Mouse (Mus musculus): Measurements from ENCODE around the gene Pafah1b3.
A peak's percentile ranks its signal among the peaks of the same experiment; 100 is the strongest.

Gene Pafah1b3

DNA sequence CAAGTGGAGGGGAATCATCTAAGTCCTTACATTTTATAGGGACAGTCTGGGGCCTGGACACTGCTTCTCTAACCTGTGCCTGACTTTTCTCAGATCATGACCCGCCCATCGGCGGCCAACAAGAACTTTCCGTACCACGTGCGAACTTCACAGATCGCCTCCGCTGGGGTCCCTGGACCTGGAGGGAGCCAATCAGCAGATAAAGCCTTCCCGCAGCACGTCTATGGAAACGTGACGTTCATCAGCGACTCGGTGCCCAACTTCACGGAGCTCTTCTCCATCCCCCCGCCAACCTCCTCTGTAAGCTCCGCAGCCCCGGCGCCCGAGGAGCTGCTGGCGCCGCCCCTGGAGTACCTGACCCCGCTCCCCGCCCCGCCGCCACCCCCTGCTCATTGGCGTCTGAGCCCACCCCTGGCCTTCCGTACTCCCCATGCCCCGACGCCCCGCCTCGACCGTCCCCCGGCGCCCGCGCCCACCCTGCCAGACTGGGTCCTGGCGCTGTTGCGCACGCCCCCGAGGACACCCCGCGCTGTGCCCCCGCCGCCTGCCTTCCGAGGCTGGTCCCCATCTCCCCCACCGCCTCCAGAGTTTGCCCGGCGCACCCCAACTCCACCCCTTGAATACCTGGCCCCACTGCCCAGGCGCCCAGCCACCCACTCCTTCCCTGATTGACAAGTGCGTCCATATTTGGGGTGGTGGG lies 17.0 kb upstream of the Pafah1b3 start:
- no peaks in the 10 kb centered on the region for H3K36me3 ChIP-seq (ENCODE audit: control insufficient read depth, insufficient read depth, low read length, poor library complexity, severe bottlenecking)
- peaks cover 5% of the 10 kb centered on the region for H3K27me3 ChIP-seq (ENCODE audit: control insufficient read depth, insufficient read depth, low read length, poor library complexity, severe bottlenecking)
- peak; percentile 50 for DNase-seq (ENCODE audit: low read depth, low spot score)

DNA sequence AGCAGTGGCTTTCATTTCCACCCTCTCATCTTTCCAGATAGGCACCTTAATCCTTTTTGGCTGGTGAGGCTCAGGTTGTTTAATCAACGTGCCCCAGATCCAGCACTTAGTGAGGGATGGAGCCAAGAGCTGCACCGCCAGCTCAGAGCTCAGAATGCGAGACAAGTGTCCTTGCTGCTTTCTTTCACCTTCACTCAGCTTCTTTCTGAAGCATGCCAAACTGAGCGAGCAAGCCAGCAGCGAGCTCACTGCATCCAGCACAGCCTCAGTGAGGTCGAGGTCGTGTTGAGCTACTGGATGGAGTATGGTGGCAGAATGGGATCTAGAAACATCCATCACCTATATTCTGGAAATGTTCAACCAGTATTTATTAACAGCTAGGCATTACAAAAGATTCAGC lies 15.5 kb upstream of the Pafah1b3 start:
- peaks cover 5% of the 10 kb centered on the region for H3K27me3 ChIP-seq (ENCODE audit: control insufficient read depth, insufficient read depth, low read length, poor library complexity, severe bottlenecking)
- no peak for DNase-seq (ENCODE audit: low read depth, low spot score)
- no peaks in the 10 kb centered on the region for H3K36me3 ChIP-seq (ENCODE audit: control insufficient read depth, insufficient read depth, low read length, poor library complexity, severe bottlenecking)

DNA sequence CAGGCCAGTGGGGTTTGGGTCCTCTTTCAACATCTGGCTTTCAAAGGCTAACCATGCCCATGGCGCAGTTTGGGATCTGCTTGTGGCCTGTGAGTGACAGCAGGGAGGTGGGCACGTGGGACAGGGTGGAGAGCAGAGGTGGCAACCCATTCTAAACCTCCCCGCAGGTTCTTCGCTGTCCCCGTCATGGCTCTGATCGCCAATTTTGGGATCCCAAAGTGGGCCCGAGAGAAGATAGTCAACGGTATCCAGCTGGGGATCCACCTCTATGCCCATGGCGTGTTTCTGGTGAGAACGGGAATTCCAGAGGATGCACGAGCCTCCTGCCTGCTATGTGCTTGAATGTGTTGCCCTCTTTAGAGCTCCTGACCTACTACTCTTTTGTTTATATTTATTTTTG lies 13.4 kb upstream of the Pafah1b3 start:
- H3K36me3 ChIP-seq (ENCODE audit: control insufficient read depth, insufficient read depth, low read length, poor library complexity, severe bottlenecking), result no peaks in the 10 kb centered on the region
- H3K27me3 ChIP-seq (ENCODE audit: control insufficient read depth, insufficient read depth, low read length, poor library complexity, severe bottlenecking), result peaks cover 5% of the 10 kb centered on the region
- no peak for DNase-seq (ENCODE audit: low read depth, low spot score)

DNA sequence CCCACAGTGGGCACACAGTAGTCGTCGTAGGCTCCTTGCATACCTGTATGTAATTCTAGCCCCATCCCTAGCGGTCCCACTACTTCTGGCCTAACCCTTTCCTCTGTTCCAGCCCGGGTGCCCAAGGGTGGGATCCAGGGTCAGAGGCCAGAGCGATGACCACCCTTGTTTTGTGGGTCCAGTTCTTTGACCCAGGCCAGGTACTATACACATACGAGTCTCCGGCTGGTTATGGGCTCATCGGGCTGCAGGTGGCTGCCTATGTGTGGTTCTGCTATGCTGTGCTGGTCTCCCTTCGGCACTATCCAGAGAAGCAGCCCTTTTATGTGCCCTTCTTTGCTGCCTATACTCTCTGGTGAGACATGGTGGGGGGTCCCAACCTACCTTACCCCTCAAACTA lies 11.6 kb upstream of the Pafah1b3 start:
- DNase-seq (ENCODE audit: low read depth, low spot score), result no peak
- Histone ChIP-seq H3K36me3 (ENCODE audit: control insufficient read depth, insufficient read depth, low read length, poor library complexity, severe bottlenecking) (no peaks in the 10 kb centered on the region), H3K27me3 (ENCODE audit: control insufficient read depth, insufficient read depth, low read length, poor library complexity, severe bottlenecking) (no peaks in the 10 kb centered on the region)

DNA sequence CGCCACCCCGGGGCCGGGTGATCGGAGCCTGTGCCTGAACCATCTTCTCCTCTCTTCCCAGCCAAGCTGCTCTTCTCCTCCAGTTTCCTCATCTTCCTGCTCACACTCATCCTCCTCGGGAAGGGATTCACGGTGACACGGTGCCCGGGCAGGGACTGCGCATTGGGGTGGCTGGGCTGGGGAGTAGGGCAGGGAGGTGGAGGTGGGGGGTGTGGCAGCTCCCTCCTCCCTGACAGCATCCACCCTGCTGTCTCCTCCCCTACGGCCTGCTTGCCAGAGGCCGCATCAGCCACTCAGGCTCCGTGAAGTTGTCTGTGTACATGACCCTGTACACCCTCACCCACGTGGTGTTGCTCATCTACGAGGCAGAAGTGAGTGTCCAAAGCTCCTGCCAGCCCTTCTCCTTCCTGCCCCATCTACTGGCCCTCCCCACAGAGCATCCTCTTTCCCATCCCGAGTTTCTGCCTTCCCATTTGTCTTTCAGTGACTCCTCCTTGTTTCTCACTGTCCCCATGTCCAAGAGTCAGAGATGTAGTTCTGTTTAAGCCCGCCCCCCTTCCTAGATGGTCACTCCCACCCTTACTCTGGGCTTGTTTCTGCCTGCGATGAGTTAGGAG lies 11.0 kb upstream of the Pafah1b3 start:
- Histone ChIP-seq H3K36me3 (ENCODE audit: control insufficient read depth, insufficient read depth, low read length, poor library complexity, severe bottlenecking) (no peaks in the 10 kb centered on the region), H3K27me3 (ENCODE audit: control insufficient read depth, insufficient read depth, low read length, poor library complexity, severe bottlenecking) (no peaks in the 10 kb centered on the region)
- DNase-seq (ENCODE audit: low read depth, low spot score), result no peak

DNA sequence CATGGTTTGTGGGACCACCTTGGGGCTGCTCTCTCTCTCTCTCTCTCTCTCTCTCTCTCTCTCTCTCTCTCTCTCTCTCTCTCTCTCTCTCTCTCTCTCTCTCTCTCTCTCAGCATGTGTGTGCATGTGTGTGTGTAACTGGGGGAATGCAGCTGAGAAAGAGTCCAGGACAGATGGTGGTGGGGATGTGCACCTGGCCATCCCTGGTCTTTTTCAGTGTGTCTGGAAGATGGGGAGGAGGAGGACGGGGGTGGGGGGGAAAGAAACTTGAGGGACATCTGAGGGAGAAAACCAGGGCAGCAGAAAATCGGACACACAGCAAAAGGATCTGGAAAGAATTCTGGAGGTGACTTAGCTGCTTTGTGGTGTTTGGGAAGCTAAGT lies 8.8 kb upstream of the Pafah1b3 start:
- no peaks in the 10 kb centered on the region for H3K27me3 ChIP-seq (ENCODE audit: control insufficient read depth, insufficient read depth, low read length, poor library complexity, severe bottlenecking)
- H3K36me3 ChIP-seq (ENCODE audit: control insufficient read depth, insufficient read depth, low read length, poor library complexity, severe bottlenecking), result no peaks in the 10 kb centered on the region
- DNase-seq (ENCODE audit: low read depth, low spot score), result no peak

DNA sequence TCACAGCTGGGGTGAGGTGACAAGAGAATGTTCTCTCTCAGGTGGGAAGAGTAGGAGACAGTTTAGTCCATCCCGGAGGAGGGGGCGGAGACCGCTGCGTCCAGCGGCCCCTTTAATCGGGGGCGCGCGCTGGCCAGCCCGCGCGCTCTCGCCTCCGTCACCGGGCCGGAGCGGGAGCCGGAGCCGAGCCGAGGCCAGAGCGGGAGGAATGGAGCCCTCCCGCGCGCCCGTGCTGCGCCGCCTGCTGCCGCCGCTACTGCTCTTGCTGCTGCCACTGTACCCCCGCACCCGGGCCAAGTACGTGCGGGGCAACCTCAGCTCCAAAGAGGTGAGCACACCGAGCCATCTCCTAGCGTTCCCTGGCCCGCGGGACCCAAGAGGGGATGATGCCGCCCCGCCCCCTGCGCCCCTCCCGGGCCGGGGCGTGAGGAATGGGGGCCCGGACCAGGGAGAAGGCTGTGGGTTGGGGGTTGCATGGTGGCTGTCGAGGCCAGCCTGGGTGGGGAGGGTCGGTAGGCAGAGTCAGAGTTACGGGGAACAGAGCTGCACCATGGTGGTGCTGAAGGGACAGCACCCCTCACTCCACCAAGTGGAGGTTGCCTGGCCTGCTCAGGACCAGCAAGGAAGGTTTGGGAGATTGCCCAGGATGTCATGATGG lies 8.3 kb upstream of the Pafah1b3 start, which contains the start of gene Tmem145:
Gene Tmem145 (plus strand): TSS at position 151 of the 658 bp plus-strand sequence.
- no peaks in the 10 kb centered on the region for H3K27me3 ChIP-seq (ENCODE audit: control insufficient read depth, insufficient read depth, low read length, poor library complexity, severe bottlenecking)
- peak; percentile 66 for DNase-seq (ENCODE audit: low read depth, low spot score)
- no peaks in the 10 kb centered on the region for H3K36me3 ChIP-seq (ENCODE audit: control insufficient read depth, insufficient read depth, low read length, poor library complexity, severe bottlenecking)

DNA sequence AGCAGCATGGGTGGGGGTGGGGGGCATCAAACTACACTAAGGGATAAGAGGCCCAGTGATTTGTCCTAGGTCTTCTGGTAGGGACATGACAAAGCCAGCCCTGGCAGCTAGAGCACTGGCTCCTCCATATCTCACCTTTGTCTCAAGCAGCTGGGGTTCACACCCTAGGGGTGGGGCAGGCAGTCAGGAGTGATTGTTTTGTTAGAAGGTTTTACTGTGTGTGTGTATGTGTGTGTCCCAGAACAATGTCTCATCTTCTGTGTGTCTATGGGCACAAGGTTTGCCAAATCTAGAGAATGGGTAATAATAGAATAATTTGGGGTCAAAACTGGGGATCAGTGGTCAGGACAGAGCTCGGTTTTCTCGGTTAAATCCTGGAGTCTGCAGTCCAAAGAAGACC lies 7.7 kb upstream of the Pafah1b3 start:
- Histone ChIP-seq H3K36me3 (ENCODE audit: control insufficient read depth, insufficient read depth, low read length, poor library complexity, severe bottlenecking) (no peaks in the 10 kb centered on the region), H3K27me3 (ENCODE audit: control insufficient read depth, insufficient read depth, low read length, poor library complexity, severe bottlenecking) (no peaks in the 10 kb centered on the region)
- no peak for DNase-seq (ENCODE audit: low read depth, low spot score)

DNA sequence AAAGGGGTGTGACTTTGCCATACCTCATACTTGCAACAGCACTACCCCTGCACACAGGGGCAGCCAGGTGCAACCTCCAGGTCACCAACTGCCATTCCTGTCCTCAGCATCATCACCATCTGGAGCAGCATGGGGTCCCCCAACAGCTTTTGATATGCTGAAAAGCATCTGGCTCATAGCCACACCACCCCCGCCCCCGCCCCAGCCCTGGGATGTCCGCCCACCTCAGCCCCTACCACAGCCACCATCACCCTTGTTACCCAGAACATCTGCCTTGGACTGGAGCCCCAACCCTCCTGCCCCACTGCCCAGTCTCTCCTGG lies 5.9 kb upstream of the Pafah1b3 start:
- Histone ChIP-seq H3K36me3 (ENCODE audit: control insufficient read depth, insufficient read depth, low read length, poor library complexity, severe bottlenecking) (no peaks in the 10 kb centered on the region), H3K27me3 (ENCODE audit: control insufficient read depth, insufficient read depth, low read length, poor library complexity, severe bottlenecking) (no peaks in the 10 kb centered on the region)
- DNase-seq (ENCODE audit: low read depth, low spot score), result no peak

DNA sequence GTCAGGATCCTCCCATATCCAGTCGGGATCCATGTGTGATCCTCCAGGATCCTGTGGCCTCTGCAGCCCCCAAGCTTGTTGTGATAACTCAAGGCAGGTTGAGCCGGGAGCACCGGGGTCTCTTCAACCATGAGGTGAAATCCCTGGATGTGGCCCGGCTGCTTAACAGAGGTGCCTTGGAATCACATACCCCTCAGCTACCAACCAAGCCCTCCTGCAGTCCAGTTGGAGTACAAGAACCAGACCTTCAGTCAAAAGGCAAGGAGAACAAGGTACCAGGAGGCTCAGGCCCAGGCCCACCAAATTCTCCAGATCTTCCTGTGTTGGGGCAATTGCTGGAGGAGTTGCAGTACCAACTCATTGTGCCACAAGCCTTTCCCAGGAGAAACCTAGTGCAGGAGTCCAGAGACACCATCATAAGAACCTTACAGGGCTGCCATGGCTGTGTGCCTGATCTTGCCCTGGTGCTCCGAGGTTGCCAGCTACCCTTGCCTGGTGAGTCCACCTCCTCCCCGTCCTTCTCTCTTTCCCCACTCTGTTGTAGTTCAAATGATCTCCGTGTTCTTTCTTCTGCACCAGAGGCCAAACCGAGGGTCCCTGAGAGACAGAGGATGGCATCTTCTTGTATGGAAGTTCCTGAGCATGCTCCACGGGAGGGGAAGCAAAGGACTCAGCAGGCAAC lies 5.4 kb upstream of the Pafah1b3 start:
- Histone ChIP-seq H3K36me3 (ENCODE audit: control insufficient read depth, insufficient read depth, low read length, poor library complexity, severe bottlenecking) (no peaks in the 10 kb centered on the region), H3K27me3 (ENCODE audit: control insufficient read depth, insufficient read depth, low read length, poor library complexity, severe bottlenecking) (no peaks in the 10 kb centered on the region)
- no peak for DNase-seq (ENCODE audit: low read depth, low spot score)

DNA sequence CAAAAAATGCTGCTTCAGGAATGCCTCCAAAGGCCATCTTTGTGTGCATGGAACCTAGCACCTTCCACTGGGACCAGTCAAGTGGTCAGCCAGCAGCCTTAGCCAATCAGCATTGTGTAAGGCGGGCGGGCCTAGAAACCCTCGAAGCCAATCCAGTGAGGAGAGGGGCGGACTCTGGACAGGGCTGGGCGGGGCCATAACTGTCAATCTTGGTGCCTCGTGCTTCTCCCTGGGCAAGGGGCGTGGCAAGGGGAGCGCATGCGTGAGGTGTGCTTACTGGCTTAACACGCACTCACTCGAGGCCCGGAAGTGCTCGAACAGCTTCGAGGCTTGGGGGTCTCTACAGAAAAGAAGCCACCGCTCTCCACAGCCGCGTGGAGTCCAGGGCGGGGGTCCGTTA lies 3.3 kb upstream of the Pafah1b3 start, which contains the start of gene Prr19:
Gene Prr19 (plus strand): TSS at position 349 of the 400 bp plus-strand sequence.
- no peaks in the 10 kb centered on the region for H3K36me3 ChIP-seq (ENCODE audit: control insufficient read depth, insufficient read depth, low read length, poor library complexity, severe bottlenecking)
- no peaks in the 10 kb centered on the region for H3K27me3 ChIP-seq (ENCODE audit: control insufficient read depth, insufficient read depth, low read length, poor library complexity, severe bottlenecking)
- no peak for DNase-seq (ENCODE audit: low read depth, low spot score)

- Histone ChIP-seq H3K36me3 (ENCODE audit: control insufficient read depth, insufficient read depth, low read length, poor library complexity, severe bottlenecking) (no peaks in the 10 kb centered on the region), H3K27me3 (ENCODE audit: control insufficient read depth, insufficient read depth, low read length, poor library complexity, severe bottlenecking) (no peaks in the 10 kb centered on the region)
- peak; percentile 48 for DNase-seq (ENCODE audit: low read depth, low spot score)
Observed at GRCm38 (mm10) chr7:25296945-25297453, 787 bp downstream of the Pafah1b3 start.

DNA sequence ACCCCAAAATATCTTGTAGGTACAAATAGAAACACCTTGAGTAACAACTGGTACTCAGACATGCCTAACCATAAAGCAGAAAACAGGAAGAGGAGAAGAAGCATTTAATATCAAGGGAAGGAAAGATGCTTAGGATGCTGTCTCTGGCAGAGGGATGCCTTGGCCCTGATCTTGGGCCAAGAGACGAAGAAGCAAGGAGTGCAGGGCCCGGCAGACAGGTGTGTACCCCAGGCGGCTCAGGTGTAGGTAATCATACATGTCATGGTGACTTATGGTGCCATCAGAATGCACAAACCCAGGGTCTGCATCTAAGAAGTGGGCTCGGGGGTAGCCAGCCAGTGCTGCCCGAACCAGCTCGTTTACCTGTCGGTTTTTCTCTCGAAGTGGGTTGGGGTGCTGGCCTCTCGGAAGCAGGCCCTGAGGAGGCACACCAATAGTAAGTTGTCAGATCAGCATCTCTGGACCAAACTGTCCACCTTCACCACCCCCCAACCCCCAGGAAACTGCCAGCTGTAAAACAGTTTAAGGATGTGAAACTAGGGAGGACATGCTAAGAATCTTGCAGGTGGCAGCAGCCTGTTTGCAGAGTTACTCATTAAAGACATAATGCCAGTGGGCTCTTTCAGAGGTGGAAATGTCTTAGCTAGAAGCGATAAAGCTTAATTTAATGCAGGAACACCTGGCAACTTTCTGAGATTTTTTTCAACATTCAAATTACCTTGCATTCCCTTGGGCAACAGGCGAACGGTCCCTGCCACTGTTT lies 2.6 kb downstream of the Pafah1b3 start:
- peak; percentile 68 for DNase-seq (ENCODE audit: low read depth, low spot score)
- H3K36me3 ChIP-seq (ENCODE audit: control insufficient read depth, insufficient read depth, low read length, poor library complexity, severe bottlenecking), result peaks cover 4% of the 10 kb centered on the region
- H3K27me3 ChIP-seq (ENCODE audit: control insufficient read depth, insufficient read depth, low read length, poor library complexity, severe bottlenecking), result no peaks in the 10 kb centered on the region

- Histone ChIP-seq H3K27me3 (ENCODE audit: control insufficient read depth, insufficient read depth, low read length, poor library complexity, severe bottlenecking) (no peaks in the 10 kb centered on the region), H3K36me3 (ENCODE audit: control insufficient read depth, insufficient read depth, low read length, poor library complexity, severe bottlenecking) (peaks cover 4% of the 10 kb centered on the region)
- no peak for DNase-seq (ENCODE audit: low read depth, low spot score)
Observed at GRCm38 (mm10) chr7:25294495-25294894, 3.3 kb downstream of the Pafah1b3 start.
